Mouse (Mus musculus): ENCODE measurements around the gene Bmi1.

DNA sequence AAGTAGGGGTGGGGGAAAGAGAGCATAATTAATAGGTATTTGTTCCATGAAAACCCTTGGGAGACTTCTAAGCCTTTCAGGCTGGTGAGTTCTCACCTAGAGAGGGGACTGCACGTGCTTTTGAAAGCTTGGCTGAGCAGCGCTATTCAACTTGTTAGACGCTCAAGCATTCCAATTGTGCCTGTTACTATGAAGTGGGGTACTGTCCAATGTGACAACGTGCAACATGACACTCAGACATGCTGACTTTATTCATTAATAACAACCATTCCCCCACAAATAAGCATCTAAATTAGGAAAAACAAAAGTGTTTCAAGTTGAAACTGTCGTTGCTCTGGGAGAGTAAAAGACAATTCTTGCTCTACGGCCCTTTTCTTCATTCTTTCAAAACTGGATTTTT, 5.8 kb upstream of the Bmi1 start:
- TF ChIP-seq SMC3 (IDR thresholded peaks at IDR 0.05; ENCODE audit: low read depth, low read length) (no peak), RAD21 (IDR thresholded peaks at IDR 0.05; ENCODE audit: low read depth, low read length) (no peak), TCF12 (IDR thresholded peaks at IDR 0.05; ENCODE audit: low read depth, low read length) (no peak), CTCF (IDR thresholded peaks at IDR 0.05 in 2 of 3, conservative IDR thresholded peaks at IDR 0.05 in 1 of 3; ENCODE audit: control insufficient read depth in 1 of 3, insufficient read depth in 1 of 3, low read depth in 2 of 3, low read length in 3 of 3, poor library complexity in 1 of 3, severe bottlenecking in 1 of 3) (no peak), ELF1 (IDR thresholded peaks at IDR 0.05; ENCODE audit: low read depth, low read length) (no peak), SIN3A (IDR thresholded peaks at IDR 0.05; ENCODE audit: low read length) (0 out of 2 replicates have a peak, but pooled peaks have one; percentile 24), MAFK (IDR thresholded peaks at IDR 0.05; ENCODE audit: borderline replicate concordance, low read depth, low read length) (no peak), BHLHE40 (IDR thresholded peaks at IDR 0.05; ENCODE audit: borderline replicate concordance, low read depth, low read length) (no peak), EP300 (IDR thresholded peaks at IDR 0.05; ENCODE audit: low read depth in 1 of 2, low read length in 2 of 2) (no peak), ZMIZ1 (IDR thresholded peaks at IDR 0.05; ENCODE audit: low read depth, low read length) (no peak), POLR2A (IDR thresholded peaks at IDR 0.05; ENCODE audit: control insufficient read depth in 1 of 2, insufficient read depth in 1 of 2, low read depth in 1 of 2, low read length in 2 of 2, poor library complexity in 1 of 2) (no peak)
